Mouse (Mus musculus) stomach, embryonic 14.5 days (tissue): Measurements from ENCODE around the gene Cit. TPM values are rescaled to one million over a fixed set of nuclear protein-coding genes. Genes with fewer than 3 reads are reported as not detected.
A peak's percentile ranks its signal among the peaks of the same experiment; 100 is the strongest.
"Not testable (repeated sequence)": the region's sequence is repeated elsewhere in the genome, so short reads cannot be mapped to it uniquely, and the experiment has no call there.

Experiments used
- ATAC-seq: fragments of 200-750 bp; cut with Nextera tagmentation; 2 replicates; pipeline ENCODE4 v1.8.0; 2017; ENCODE audit warnings: low read depth, moderate TSS enrichment; ENCODE audit not compliant: insufficient number of reproducible peaks, insufficient read depth, low FRiP score
- H3K27ac ChIP-seq: fragments of 300-500 bp; sonication (generic); 2 replicates; pipeline ENCODE4 v1.5.1; 2014; ENCODE audit warnings: mild to moderate bottlenecking, low read length, moderate library complexity, mixed read lengths
- H3K27me3 ChIP-seq: fragments of 300-500 bp; sonication (generic); 2 replicates; pipeline ENCODE4 v1.6.1; 2014; ENCODE audit warnings: low read length, control low read depth, mixed read lengths; ENCODE audit not compliant: control insufficient read depth, insufficient read depth
- H3K36me3 ChIP-seq: fragments of 300-500 bp; sonication (generic); 2 replicates; pipeline ENCODE4 v1.6.1; 2014; ENCODE audit warnings: mild to moderate bottlenecking, control low read depth, low read length, moderate library complexity, mixed read lengths; ENCODE audit not compliant: control insufficient read depth, insufficient read depth
- H3K4me1 ChIP-seq: fragments of 300-500 bp; sonication (generic); 2 replicates; pipeline ENCODE4 v1.6.1; 2014; ENCODE audit warnings: low read length, control low read depth, mixed read lengths; ENCODE audit not compliant: control insufficient read depth, insufficient read depth
- H3K4me2 ChIP-seq: fragments of 300-500 bp; sonication (generic); replicated peaks from 2 replicates; pipeline ENCODE4 v1.6.1; 2014; ENCODE audit warnings: low read depth, low read length, control low read depth
- H3K4me3 ChIP-seq: fragments of 300-500 bp; sonication (generic); 2 replicates; pipeline ENCODE4 v1.5.1; 2014; ENCODE audit warnings: low read depth, low read length, control low read depth
- H3K9ac ChIP-seq: fragments of 300-500 bp; sonication (generic); replicated peaks from 2 replicates; pipeline ENCODE4 v1.6.1; 2014; ENCODE audit warnings: low read depth, mild to moderate bottlenecking, control low read depth, low read length, moderate library complexity, mixed read lengths
- H3K9me3 ChIP-seq: fragments of 300-500 bp; sonication (generic); 2 replicates; pipeline ENCODE4 v1.6.1; 2016; ENCODE audit warnings: low read depth, low read length, control low read depth; ENCODE audit not compliant: control insufficient read depth
- WGBS: fragments of 180-500 bp; shearing (Covaris S2); extraction: QIAGEN DNeasy Blood & Tissue Kit; methylation state at CpG from one replicate; pipeline ENCODE4 v1.1.7; 2014; 5-methylcytosine and 5-hydroxymethylcytosine counted together
- polyA plus RNA-seq: library from polyadenylated mRNA; unstranded; fragments of >200 nt; fragmentation: Nextera tagmentation; extraction: Ambion mirVana; gene quantifications from 2 replicates; pipeline ENCODE4 v1.2.1, GENCODE M21; 2014

The Cit gene
- polyA plus RNA-seq, 1 experiment from 2014 or later = 29.7 TPM

- no peaks in the 10 kb centered on the region for H3K9me3 ChIP-seq
- no peaks in the 10 kb centered on the region for H3K36me3 ChIP-seq
- no peaks in the 10 kb centered on the region for H3K27me3 ChIP-seq
- no peak overlapping the region for H3K4me3 ChIP-seq
- ATAC-seq = no peak
- no peak overlapping the region for H3K4me2 ChIP-seq
- H3K27ac ChIP-seq = no peak overlapping the region
- no peak overlapping the region for H3K9ac ChIP-seq
- no peaks in the 10 kb centered on the region for H3K4me1 ChIP-seq
- 89% methylated on average over 7 of the region's 7 CpGs for whole genome bisulfite sequencing
Observed at GRCm38 (mm10) chr5:115821910-115822309, 23.2 kb upstream of the Cit start.

- Histone ChIP-seq H3K27ac (no peak overlapping the region), H3K4me3 (no peak overlapping the region), H3K36me3 (no peaks in the 10 kb centered on the region), H3K27me3 (no peaks in the 10 kb centered on the region), H3K4me1 (no peaks in the 10 kb centered on the region), H3K4me2 (no peak overlapping the region), H3K9me3 (peaks cover 4% of the 10 kb centered on the region; the same call in 1 of the 2 replicates), H3K9ac (no peak overlapping the region)
- WGBS = 94% methylated on average over 2 of the region's 2 CpGs
- no peak for ATAC-seq
Observed at GRCm38 (mm10) chr5:115832754-115833153, 12.3 kb upstream of the Cit start.

DNA sequence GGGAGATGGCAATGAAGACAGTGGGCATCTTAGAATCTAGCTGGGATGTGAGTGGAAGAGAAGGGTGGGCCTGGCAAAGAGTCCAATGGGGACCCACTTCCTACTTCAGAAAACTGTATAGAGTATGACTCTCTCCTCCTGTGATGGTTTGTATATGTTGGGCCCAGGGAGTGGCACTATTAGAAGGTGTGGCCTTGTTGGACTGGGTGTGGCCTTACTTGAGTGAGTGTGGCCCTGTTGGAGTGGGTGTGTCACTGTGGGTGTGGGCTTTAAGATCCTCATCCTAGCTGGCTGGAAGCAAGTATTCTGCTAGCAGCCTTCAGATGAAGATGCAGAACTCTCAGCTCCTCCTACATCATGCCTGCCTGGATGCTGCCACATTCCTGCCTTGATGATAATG, 11.3 kb upstream of the Cit start:
- H3K27ac ChIP-seq, H3K9me3 ChIP-seq, H3K4me3 ChIP-seq, H3K4me2 ChIP-seq, H3K36me3 ChIP-seq, H3K27me3 ChIP-seq, H3K9ac ChIP-seq, ATAC-seq, H3K4me1 ChIP-seq: not testable (repeated sequence)

DNA sequence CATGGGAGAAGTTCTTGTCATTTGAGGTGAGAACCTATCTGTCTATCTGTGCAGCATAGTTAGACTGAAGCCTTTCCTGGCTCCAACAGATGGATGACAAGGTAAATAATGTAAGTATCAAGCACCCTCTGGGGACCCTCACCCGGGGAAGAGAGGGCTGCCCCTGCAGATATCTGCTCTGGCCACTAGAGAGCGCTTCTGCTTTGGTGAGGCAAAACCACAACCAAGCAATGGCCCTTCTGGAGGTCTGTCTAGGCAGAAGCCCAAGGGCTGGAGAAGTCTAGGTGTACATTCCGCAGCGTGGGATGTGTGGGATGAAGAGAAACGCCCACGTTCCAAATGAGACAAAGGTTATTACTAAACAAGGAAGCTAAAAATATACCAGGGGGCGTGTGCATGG, 9.8 kb upstream of the Cit start:
- H3K4me2 ChIP-seq = no peak overlapping the region
- H3K4me3 ChIP-seq = no peak overlapping the region
- WGBS = 58% methylated on average over 7 of the region's 7 CpGs
- no peaks in the 10 kb centered on the region for H3K27me3 ChIP-seq
- no peaks in the 10 kb centered on the region for H3K4me1 ChIP-seq
- peaks cover 4% of the 10 kb centered on the region; the same call in 1 of the 2 replicates for H3K9me3 ChIP-seq
- no peak for ATAC-seq
- no peaks in the 10 kb centered on the region for H3K36me3 ChIP-seq
- H3K27ac ChIP-seq = no peak overlapping the region
- no peak overlapping the region for H3K9ac ChIP-seq

DNA sequence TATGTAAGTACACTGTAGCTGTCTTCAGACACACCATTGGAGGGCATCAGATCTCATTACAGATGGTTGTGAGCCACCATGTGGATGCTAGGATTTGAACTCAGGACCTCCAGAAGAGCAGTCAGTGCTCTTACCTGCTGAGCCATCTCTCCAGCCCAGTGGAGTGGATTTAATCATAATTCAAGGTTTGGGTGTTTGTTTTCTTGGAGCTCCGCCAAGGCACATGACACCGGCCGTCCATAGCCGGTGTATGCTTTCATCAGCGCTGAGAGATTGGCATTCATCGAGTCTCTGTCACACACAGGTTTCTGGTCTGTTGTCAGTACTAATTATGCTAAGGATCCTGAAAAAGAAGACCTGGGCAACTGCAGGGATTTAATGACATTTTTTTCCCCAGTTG, 7.0 kb upstream of the Cit start:
- no peaks in the 10 kb centered on the region for H3K4me1 ChIP-seq
- H3K9ac ChIP-seq = no peak overlapping the region
- no peak overlapping the region for H3K4me3 ChIP-seq
- H3K36me3 ChIP-seq = no peaks in the 10 kb centered on the region
- no peaks in the 10 kb centered on the region for H3K9me3 ChIP-seq
- ATAC-seq = no peak
- WGBS = 74% methylated on average over 6 of the region's 6 CpGs
- H3K4me2 ChIP-seq = no peak overlapping the region
- H3K27me3 ChIP-seq = no peaks in the 10 kb centered on the region
- no peak overlapping the region for H3K27ac ChIP-seq

GRCm38 (mm10) chr5:115840453-115840852, 4.6 kb upstream of the Cit start:
- ATAC-seq = no peak
- WGBS = 57% methylated on average over 4 of the region's 5 CpGs

GRCm38 (mm10) chr5:115840946-115841775, 3.9 kb upstream of the Cit start:
- WGBS = 76% methylated on average over 12 of the region's 12 CpGs
- peaks cover 9% of the 10 kb centered on the region; the same call in 1 of the 2 replicates for H3K4me1 ChIP-seq
- no peaks in the 10 kb centered on the region for H3K27me3 ChIP-seq
- no peaks in the 10 kb centered on the region for H3K36me3 ChIP-seq
- no peaks in the 10 kb centered on the region for H3K9me3 ChIP-seq
- H3K9ac ChIP-seq = no peak overlapping the region
- H3K4me3 ChIP-seq = no peak overlapping the region
- H3K4me2 ChIP-seq = no peak overlapping the region
- no peak overlapping the region for H3K27ac ChIP-seq
- no peak for ATAC-seq

More at GRCm38 (mm10) chr5:115840453-115840852, 4.6 kb upstream of the Cit start:
- H3K27ac ChIP-seq = no peak overlapping the region
- no peak overlapping the region for H3K4me2 ChIP-seq
- no peak overlapping the region for H3K4me3 ChIP-seq
- no peak overlapping the region for H3K9ac ChIP-seq
- peaks cover 2% of the 10 kb centered on the region; the same call in 1 of the 2 replicates for H3K4me1 ChIP-seq
- no peaks in the 10 kb centered on the region for H3K36me3 ChIP-seq
- no peaks in the 10 kb centered on the region for H3K27me3 ChIP-seq
- H3K9me3 ChIP-seq = no peaks in the 10 kb centered on the region

- Histone ChIP-seq H3K27me3 (no peaks in the 10 kb centered on the region), H3K9ac (peak overlapping the region; percentile 34; the same call in 1 of the 2 replicates), H3K4me3 (peak overlapping the region; percentile 65), H3K4me2 (peak overlapping the region; percentile 76), H3K4me1 (peaks cover 10% of the 10 kb centered on the region; the same call in 1 of the 2 replicates), H3K36me3 (no peaks in the 10 kb centered on the region), H3K27ac (no peak overlapping the region), H3K9me3 (no peaks in the 10 kb centered on the region)
- 6% methylated on average over 12 of the region's 12 CpGs for WGBS
- no peak; the same call in 1 of the 2 replicates for ATAC-seq
Observed at GRCm38 (mm10) chr5:115844368-115844765, 711 bp upstream of the Cit start.
